Mouse (Mus musculus) induced T-regulatory cell, adult 2 months (primary cell): Measurements from ENCODE around the gene Ecd.
"Not testable (repeated sequence)": the region's sequence is repeated elsewhere in the genome, so short reads cannot be mapped to it uniquely, and the experiment has no call there.

Source experiments
- DNase-seq: peaks from one replicate; pipeline ENCODE4 v3.0.0-alpha.2; 2012; ENCODE audit warnings: low read depth

Gene Ecd

GRCm38 (mm10) chr14:20324196-20324595 is 23.7 kb downstream of the Ecd start:
- DNase-seq: no peak

DNA sequence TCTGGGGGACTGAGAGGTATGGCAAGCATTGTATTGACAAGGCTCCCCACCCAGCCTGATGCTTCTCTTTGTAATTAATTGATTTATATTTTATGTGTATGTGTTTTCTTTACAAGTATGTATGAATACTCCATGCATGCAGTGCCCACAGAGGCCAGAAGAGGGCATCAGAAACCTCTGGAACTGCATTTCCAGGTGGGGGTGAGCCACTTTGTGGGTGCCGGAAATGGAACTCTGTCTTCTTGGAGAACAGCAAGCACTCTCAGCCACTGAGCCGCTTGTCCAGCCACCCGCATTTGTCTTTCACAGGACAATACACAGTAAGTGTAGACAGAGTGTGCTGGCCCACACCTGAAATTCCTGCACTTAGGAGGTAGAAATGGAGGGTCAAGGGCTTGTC is 28.5 kb downstream of the Ecd start:
- peak; percentile 62 for DNase-seq

DNA sequence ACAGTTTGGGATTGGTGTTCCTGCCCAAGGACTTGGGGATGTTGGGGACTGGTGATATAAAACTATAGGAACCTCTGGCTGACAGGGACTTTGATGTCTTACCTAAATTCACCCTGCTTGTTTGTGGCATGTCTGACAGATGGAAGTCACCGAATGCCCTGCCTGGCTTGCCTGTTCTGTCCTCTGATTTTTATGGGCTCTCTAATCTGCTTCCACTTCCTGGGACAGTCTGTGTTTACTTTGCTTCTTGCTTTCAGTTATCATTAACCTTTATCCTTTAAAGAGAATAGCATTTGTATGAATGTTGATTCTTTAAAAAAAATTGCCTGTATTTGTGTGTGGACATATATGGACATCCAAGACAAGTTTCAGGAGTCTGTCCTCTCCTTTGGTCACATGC is 32.8 kb downstream of the Ecd start:
- no peak for DNase-seq

DNA sequence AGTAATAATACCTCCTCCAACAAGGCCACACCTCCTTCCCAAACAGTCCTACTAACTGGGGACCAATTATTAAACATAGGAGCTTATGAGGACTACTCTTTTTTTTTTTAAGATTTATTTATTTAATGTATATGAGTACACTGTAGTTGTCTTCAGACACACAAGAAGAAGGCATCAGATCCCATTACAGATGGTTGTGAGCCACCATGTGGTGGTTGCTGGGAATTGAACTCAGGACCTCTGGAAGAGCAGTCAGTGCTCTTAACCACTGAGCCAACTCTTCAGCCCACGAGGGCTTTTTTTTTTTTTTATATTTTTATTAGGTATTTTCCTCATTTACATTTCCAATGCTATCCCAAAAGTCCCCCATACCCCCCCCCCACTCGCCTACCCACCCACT is 42.8 kb downstream of the Ecd start:
- DNase-seq: not testable (repeated sequence)

DNA sequence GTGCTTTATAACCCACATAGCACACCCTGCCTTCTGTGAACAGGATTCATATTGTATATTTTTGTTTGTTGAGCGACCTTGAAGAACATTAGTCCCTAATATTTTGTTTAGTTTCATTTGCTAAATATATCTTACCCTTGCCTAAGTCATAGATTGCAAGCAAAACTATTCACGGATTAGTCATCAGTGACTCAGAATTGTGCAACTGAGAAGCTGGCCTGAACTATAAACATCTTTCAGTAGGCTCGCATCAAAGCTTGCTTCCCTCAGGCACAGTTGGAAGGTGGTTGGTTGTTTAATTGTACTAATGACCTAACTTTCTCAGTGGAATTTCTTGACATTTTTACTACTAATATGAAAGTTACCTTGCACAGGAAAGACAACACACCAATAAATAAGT is 49.8 kb downstream of the Ecd start:
- no peak for DNase-seq

GRCm38 (mm10) chr14:20297616-20298015 is 50.3 kb downstream of the Ecd start:
- no peak for DNase-seq

- no peak for DNase-seq
Measured at GRCm38 (mm10) chr14:20294947-20295346, 53.0 kb downstream of the Ecd start.

DNA sequence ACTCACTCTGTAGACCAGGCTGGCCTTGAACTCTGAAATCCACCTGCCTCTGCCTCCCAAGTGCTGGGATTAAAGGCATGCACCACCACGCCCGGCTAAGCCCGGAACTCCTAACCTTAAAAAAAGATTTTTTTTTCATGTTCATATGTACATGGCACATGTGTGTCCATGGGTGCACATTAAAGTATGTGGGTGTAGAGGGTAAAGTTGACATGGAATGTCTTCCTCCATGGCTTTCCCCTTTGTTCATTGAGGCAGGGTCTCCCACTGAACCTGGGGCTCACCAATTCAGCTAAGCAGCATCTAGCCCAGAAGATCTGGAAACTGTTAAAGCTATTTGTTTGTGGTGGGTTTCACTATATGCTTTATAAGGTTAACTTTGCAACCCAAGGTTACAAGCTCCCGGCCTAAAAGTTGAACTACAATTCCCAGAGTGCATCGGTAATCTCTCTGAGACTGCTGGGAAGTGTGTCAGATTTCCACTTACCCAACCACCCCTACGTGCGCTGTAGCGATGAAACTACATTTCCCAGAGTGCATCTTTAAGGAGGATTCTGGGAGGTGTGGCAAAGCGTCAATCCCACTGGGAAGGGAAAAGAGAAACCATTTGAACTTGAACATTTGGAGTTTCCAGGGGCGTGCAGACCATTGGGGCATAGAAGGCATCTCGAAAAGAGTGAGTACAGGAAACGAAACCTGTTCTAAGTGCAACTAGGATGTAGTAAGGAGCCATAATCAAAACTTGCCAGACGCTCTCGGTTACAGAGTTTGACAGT is 53.6 kb downstream of the Ecd start, which contains the start of gene Nudt13:
Gene Nudt13 (plus strand): TSS at position 581 of the 776 bp plus-strand sequence.
- peak; percentile 92 for DNase-seq

- no peak for DNase-seq
Measured at GRCm38 (mm10) chr14:20291391-20291790, 56.5 kb downstream of the Ecd start.
